Mouse (Mus musculus): ENCODE measurements around the gene Akap6. TPM values are rescaled to one million over a fixed set of nuclear protein-coding genes. Genes with fewer than 3 reads are reported as not detected.
A peak's percentile ranks its signal among the peaks of the same experiment; 100 is the strongest.

Gene Akap6
- total and polyA plus RNA-seq, 3 experiments = not detected

GRCm38 (mm10) chr12:52832230-52832629 is 133.0 kb downstream of the Akap6 start:
- Histone ChIP-seq H3K9me3 (replicated peaks; ENCODE audit: insufficient read depth, low read length) (no peaks in the 10 kb centered on the region), H3K4me1 (ENCODE audit: control insufficient read depth in 1 of 2, insufficient read depth in 2 of 2, low read length in 2 of 2) (peaks cover 0 to 5% of the 10 kb centered on the region in 2 experiments; a peak in 1 of 4 replicates), H3K36me3 (ENCODE audit: control insufficient read depth in 1 of 2, insufficient read depth in 2 of 2, low read length in 2 of 2) (no peaks in the 10 kb centered on the region), H3K4me3 (ENCODE audit: control insufficient read depth in 1 of 2, insufficient read depth in 1 of 2, low read depth in 2 of 2, low read length in 2 of 2) (no peak overlapping the region), H3K9ac (ENCODE audit: control insufficient read depth, low read depth, low read length, poor library complexity, severe bottlenecking) (no peak overlapping the region), H3K27ac (ENCODE audit: control insufficient read depth, low read depth, low read length) (no peak overlapping the region), H3K27me3 (ENCODE audit: control insufficient read depth in 1 of 2, insufficient read depth in 2 of 2, low read length in 2 of 2) (peaks cover 0 to 2% of the 10 kb centered on the region in 2 experiments; a peak in 1 of 4 replicates), H3K79me2 (ENCODE audit: control insufficient read depth, insufficient read depth, low read length, poor library complexity) (no peaks in the 10 kb centered on the region)
- peak; percentile 76 for DNase-seq (ENCODE audit: low read depth, low spot score)
- no peak for TF ChIP-seq SIN3A (IDR thresholded peaks at IDR 0.05; ENCODE audit: low read length)
- no peak for TF ChIP-seq MYB (IDR thresholded peaks at IDR 0.05; ENCODE audit: low read depth, low read length)
- no peak for TF ChIP-seq MAZ (IDR thresholded peaks at IDR 0.05; ENCODE audit: low read depth, low read length)
- no peak for TF ChIP-seq KAT2A (conservative IDR thresholded peaks at IDR 0.05; ENCODE audit: low read depth, low read length)
- TF ChIP-seq JUND (IDR thresholded peaks at IDR 0.05; ENCODE audit: low read depth, low read length) = no peak
- no peak for TF ChIP-seq UBTF (IDR thresholded peaks at IDR 0.05; ENCODE audit: borderline replicate concordance, insufficient read depth, low read depth, low read length)
- peak; percentile 90 for TF ChIP-seq RAD21 (IDR thresholded peaks at IDR 0.05; ENCODE audit: low read depth, low read length)
- no peak for TF ChIP-seq E2F4 (IDR thresholded peaks at IDR 0.05; ENCODE audit: borderline replicate concordance, low read depth, low read length)
- TF ChIP-seq RCOR1 (IDR thresholded peaks at IDR 0.05; ENCODE audit: low read depth, low read length) = no peak
- TF ChIP-seq EP300 (IDR thresholded peaks at IDR 0.05; ENCODE audit: low read depth in 1 of 2, low read length in 2 of 2) = no peak
- TF ChIP-seq TAL1 (IDR thresholded peaks at IDR 0.05; ENCODE audit: low read length) = no peak
- TF ChIP-seq TCF12 (IDR thresholded peaks at IDR 0.05; ENCODE audit: low read depth, low read length) = no peak
- TF ChIP-seq NELFE (IDR thresholded peaks at IDR 0.05; ENCODE audit: low read depth, low read length) = no peak
- no peak for TF ChIP-seq USF2 (IDR thresholded peaks at IDR 0.05; ENCODE audit: borderline replicate concordance in 1 of 2, insufficient read depth in 1 of 2, low read depth in 1 of 2, low read length in 2 of 2)
- TF ChIP-seq CTCF (IDR thresholded peaks at IDR 0.05 in 2 of 3, conservative IDR thresholded peaks at IDR 0.05 in 1 of 3; ENCODE audit: control insufficient read depth in 1 of 3, insufficient read depth in 1 of 3, low read depth in 2 of 3, low read length in 3 of 3, poor library complexity in 1 of 3, severe bottlenecking in 1 of 3) = peak; percentile 77 to 87 (median 80)
- no peak for TF ChIP-seq HCFC1 (IDR thresholded peaks at IDR 0.05; ENCODE audit: low read depth, low read length)
- TF ChIP-seq POLR2AphosphoS5 (IDR thresholded peaks at IDR 0.05; ENCODE audit: borderline replicate concordance, low read depth, low read length) = no peak
- no peak for TF ChIP-seq POLR2AphosphoS2 (IDR thresholded peaks at IDR 0.05; ENCODE audit: low read length)
- TF ChIP-seq MAFK (IDR thresholded peaks at IDR 0.05; ENCODE audit: borderline replicate concordance, low read depth, low read length) = no peak
- 0 out of 2 replicates have a peak, but pooled peaks have one; percentile 20 for TF ChIP-seq ZNF384 (IDR thresholded peaks at IDR 0.05; ENCODE audit: low read depth, low read length)
- TF ChIP-seq CHD1 (IDR thresholded peaks at IDR 0.05; ENCODE audit: low read depth, low read length) = no peak
- TF ChIP-seq CHD2 (IDR thresholded peaks at IDR 0.05; ENCODE audit: low read length) = no peak
- no peak for TF ChIP-seq POLR2A (IDR thresholded peaks at IDR 0.05; ENCODE audit: control insufficient read depth in 1 of 2, insufficient read depth in 1 of 2, low read depth in 1 of 2, low read length in 2 of 2, poor library complexity in 1 of 2)
- TF ChIP-seq MYC (IDR thresholded peaks at IDR 0.05; ENCODE audit: low read depth, low read length) = no peak
- TF ChIP-seq ETS1 (IDR thresholded peaks at IDR 0.05; ENCODE audit: low read depth, low read length) = no peak
- TF ChIP-seq NRF1 (IDR thresholded peaks at IDR 0.05; ENCODE audit: insufficient read depth, low read depth, low read length, poor library complexity, severe bottlenecking) = no peak
- no peak for TF ChIP-seq TBP (IDR thresholded peaks at IDR 0.05; ENCODE audit: low read depth, low read length)
- TF ChIP-seq MAX (IDR thresholded peaks at IDR 0.05; ENCODE audit: low read length) = no peak
- peak; percentile 77 for TF ChIP-seq SMC3 (IDR thresholded peaks at IDR 0.05; ENCODE audit: low read depth, low read length)
- TF ChIP-seq MEF2A (IDR thresholded peaks at IDR 0.05; ENCODE audit: extremely low read depth, insufficient replicate concordance, low read depth, low read length, poor library complexity, severe bottlenecking) = no peak
- no peak for TF ChIP-seq ZMIZ1 (IDR thresholded peaks at IDR 0.05; ENCODE audit: low read depth, low read length)
- TF ChIP-seq BHLHE40 (IDR thresholded peaks at IDR 0.05; ENCODE audit: borderline replicate concordance, low read depth, low read length) = no peak
- no peak for TF ChIP-seq MXI1 (IDR thresholded peaks at IDR 0.05; ENCODE audit: low read depth, low read length)
- TF ChIP-seq GATA1 (IDR thresholded peaks at IDR 0.05; ENCODE audit: low read depth, low read length) = peak; percentile 47; the same call in 1 of the 2 replicates
- no peak for TF ChIP-seq USF1 (IDR thresholded peaks at IDR 0.05; ENCODE audit: low read depth, low read length)
- TF ChIP-seq ELF1 (IDR thresholded peaks at IDR 0.05; ENCODE audit: low read depth, low read length) = no peak
- TF ChIP-seq GABPA (IDR thresholded peaks at IDR 0.05; ENCODE audit: low read depth, low read length) = no peak
- TF ChIP-seq ZKSCAN1 (IDR thresholded peaks at IDR 0.05; ENCODE audit: low read depth, low read length) = no peak
